Mouse (Mus musculus) stomach, postnatal 0 days (tissue): ENCODE measurements around the gene Rps27l.

ENCODE experiments used
- CTCF ChIP-seq: IDR thresholded peaks from 2 replicates; pipeline ENCODE4 v1.5.1; 2016; ENCODE audit warnings: antibody characterized with exemption, low read depth, mild to moderate bottlenecking, moderate library complexity
- EP300 ChIP-seq: optimal IDR thresholded peaks from 2 replicates; pipeline ENCODE3; 2016; ENCODE audit warnings: antibody characterized with exemption

DNA sequence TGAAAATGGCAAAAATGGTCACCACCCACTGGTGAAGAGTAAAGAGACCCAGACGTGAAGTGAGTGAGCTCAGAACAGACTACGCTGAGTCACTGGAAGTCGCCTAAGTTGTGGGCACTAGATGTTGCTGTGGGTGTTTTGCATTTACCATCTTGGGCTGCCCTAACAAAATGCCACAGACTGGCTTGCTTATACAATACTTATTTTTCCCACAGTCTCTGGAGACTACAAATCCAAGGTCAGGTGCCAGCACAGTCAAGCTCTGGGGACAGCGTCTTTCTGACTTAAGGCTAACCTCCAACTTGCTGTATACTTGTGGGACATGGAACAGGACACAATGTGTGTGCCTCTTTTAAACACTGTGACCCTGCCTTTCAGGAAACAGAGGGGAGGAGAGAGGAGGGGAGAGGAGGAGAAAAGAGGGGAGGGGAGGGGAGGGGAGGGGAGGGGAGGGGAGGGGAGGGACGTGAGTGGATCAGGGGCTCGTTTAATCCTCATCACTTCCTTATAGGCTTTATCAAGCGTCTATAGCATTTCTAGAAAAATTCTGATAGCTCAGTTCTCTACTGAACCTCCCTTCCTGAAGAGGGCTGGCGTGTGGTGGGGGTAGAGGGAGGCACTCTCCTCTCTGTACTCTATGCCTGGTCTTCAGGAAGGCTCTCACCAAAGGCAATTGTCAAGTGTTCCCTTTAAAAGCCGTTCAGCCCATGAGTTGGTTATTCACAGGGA lies 45.3 kb downstream of the Rps27l start:
- TF ChIP-seq CTCF (no peak), EP300 (no peak)
